Mouse (Mus musculus) left cerebral cortex, adult 2 months (tissue): ENCODE measurements at regions not wholly inside any gene's neighbourhood (a gene's known extent, or its start where the extent isn't known, plus 50 kb on each side); places are given as distances from the start of the nearest gene placed in this dataset.

Experiments used
- DNase-seq, 2 experiments: peaks; one replicate each; pipeline ENCODE4 v3.0.0; 2021 to 2022; ENCODE audit warnings: low spot score in 2 of 2, mixed read lengths in 1 of 2; ENCODE audit errors: extremely low spot score in 1 of 2
- H3K27ac ChIP-seq: fragments of 200-600 bp; 2 replicates; pipeline ENCODE4 v1.8.1; 2022
- H3K4me3 ChIP-seq: fragments of 200-600 bp; 2 replicates; pipeline ENCODE4 v1.8.1; 2022
- CTCF ChIP-seq: fragments of 200-600 bp; IDR thresholded peaks from 2 replicates; pipeline ENCODE4 v1.8.1; 2022; ENCODE audit warnings: antibody characterized with exemption, mild to moderate bottlenecking, moderate library complexity
- intact Hi-C: fragments of 180-260 bp; cut with DNase I; formaldehyde crosslinking; loops from one replicate; pipeline ENCODE4 v1.15.1; 2025

DNA sequence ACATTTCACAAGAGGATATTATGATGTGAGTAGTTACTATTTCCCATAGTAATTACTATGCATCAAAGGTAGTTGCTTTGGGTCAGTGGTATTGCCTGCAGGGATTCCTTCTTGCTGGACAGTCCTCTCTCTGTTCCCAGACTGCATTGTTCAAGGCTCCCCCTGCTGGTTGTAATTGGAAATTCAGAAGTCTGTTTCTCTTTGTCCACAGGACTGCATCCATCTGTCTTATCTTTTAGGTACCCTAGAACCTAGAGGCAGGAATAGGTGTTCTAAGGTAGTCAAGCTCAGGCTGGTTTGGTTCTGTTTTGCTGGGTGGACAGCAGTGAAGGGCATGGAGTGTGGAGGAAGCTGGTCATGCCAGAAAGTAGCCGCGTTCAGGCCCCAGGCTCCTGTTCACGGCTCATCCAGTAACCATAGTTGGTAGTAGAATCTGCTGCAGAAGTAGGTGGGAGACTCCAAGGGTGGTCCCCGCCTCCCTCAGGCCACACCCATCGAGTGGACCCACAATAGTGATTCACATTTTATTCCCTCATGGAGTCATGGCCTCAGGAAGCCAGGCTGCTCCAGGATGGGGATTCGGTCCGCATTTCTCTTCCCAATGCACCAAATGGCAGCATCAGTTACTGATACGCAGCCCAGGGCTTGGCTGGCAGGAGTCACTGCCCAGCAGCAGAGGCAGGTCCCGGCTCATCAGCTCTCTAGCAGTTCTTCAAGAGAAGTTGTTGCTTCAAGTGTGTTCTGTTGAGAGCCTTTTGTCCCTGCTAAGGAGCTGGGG is 51.7 kb upstream of the Caprin1 start:
- peak; percentile 76 for TF ChIP-seq CTCF
- intact Hi-C loops, result loop anchor here (5.0 kb wide), 1 partner anchor 287 kb away; no protein-coding TSS in a partner anchor
- Histone ChIP-seq H3K4me3 (no peak overlapping the region), H3K27ac (no peak overlapping the region)
- DNase-seq, result peak in 1 of 2 experiments; percentile 33

- intact Hi-C loops, result loop anchor here (5.0 kb wide), 1 partner anchor 288 kb away; no protein-coding TSS in a partner anchor
- no peak overlapping the region for H3K4me3 ChIP-seq
- no peak for TF ChIP-seq CTCF
- H3K27ac ChIP-seq, result no peak overlapping the region
- no peak for DNase-seq
Observed at GRCm38 (mm10) chr2:103849766-103850530, 52.5 kb upstream of the Caprin1 start.

DNA sequence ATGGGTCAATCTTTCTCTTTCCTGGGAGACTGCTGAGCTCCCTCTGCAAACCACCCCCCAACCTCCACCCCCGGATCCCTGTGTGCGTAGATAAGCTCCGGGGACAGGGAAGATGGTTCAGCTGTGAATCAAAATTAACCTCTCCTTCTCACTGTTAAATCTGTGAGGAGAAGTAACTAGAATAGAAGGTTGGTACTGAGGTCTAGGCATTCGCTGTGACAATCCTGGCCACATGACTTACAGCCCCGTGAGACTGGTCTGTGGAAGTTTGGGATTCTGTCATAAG is 53.0 kb upstream of the Caprin1 start:
- no peak overlapping the region for H3K4me3 ChIP-seq
- intact Hi-C loops, result no loop called here
- DNase-seq, result no peak
- no peak for TF ChIP-seq CTCF
- H3K27ac ChIP-seq, result no peak overlapping the region

- TF ChIP-seq CTCF, result no peak
- Histone ChIP-seq H3K4me3 (no peak overlapping the region), H3K27ac (no peak overlapping the region)
- intact Hi-C loops, result no loop called here
- DNase-seq, result no peak
Observed at GRCm38 (mm10) chr2:103851171-103851570, 53.7 kb upstream of the Caprin1 start.

DNA sequence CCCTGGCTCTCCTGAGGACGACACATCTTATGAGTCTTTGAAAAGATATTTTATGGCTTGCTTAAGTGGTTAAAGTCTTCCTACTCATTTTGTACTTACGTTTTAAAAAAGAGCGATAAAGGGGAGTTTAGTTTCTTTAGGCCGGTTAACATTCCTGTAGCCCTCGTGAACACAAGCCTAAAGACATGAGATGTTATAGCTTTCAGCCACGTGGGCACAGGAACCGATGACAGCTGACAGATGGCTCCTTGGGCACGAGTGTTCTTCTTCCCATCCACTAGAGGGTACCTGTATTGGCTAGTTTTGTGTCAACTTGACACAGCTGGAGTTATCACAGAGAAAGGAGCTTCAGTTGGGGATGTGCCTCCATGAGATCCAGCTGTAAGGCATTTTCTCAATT is 63.8 kb upstream of the Caprin1 start:
- intact Hi-C loops, result no loop called here
- Histone ChIP-seq H3K4me3 (no peak overlapping the region), H3K27ac (no peak overlapping the region)
- no peak for TF ChIP-seq CTCF
- no peak for DNase-seq

DNA sequence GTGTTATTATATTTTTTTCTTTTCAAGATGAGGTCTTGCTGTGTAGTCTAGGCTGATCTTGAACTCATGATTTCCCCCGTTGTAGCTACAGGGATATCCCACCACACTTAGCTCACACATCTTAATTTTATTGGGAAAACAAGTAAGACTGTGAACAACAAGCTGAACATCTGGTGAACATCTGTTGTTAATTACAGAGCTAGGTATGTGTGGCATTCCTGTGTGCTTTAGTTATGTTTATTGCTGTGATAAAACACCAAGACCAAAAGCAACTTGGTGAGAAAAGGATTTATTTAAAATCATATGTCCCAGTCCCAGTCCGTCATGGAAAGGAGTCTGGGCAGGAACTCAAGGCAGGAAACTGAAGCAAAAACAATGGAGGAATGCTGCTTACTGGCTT is 66.8 kb upstream of the Caprin1 start:
- no peak overlapping the region for H3K4me3 ChIP-seq
- intact Hi-C loops, result no loop called here
- TF ChIP-seq CTCF, result no peak
- H3K27ac ChIP-seq, result no peak overlapping the region
- DNase-seq, result no peak

- Histone ChIP-seq H3K4me3 (no peak overlapping the region), H3K27ac (no peak overlapping the region)
- peak; percentile 79 for TF ChIP-seq CTCF
- intact Hi-C loops, result loop anchor here (5.0 kb wide), 2 partner anchors 68 to 83 kb away; partner anchors contain the start of gene Caprin1
- DNase-seq, result peak in 1 of 2 experiments; percentile 47
Observed at GRCm38 (mm10) chr2:103865319-103866171, 68.1 kb upstream of the Caprin1 start.

DNA sequence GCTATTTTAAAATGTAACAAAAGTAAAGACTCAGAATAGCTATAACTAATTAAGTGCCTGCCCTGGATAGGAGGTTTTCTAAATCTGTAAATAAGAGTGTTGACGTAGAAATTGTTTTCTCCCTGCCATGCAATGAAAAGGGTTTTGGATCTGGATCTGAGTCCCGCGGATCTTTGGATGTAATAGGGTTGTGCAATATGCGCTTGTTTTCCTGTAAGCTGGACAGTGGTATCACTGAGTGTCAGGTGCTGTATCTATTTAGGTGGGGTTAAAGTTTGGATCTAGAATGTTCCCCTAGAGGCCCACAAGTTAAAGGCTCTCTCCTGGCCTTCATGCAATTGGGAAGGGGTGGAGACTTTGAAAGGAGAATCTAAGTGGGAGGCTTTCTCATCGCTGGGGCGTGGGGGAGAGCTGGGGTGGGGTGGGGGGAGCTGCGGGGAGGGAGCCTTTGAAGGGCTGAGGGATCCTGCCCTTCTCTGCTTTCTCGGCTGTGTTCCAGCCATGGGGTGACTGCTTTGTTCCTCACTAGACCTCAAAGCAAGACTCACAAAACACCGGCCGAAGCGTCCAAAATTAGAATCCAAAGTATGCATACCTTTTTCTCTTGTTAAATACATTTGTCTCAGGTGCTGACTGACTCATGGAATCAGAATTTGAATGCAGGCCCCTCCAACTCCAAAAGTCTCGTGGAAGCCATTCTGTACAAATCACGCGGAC is 70.0 kb upstream of the Caprin1 start:
- intact Hi-C loops, result loop anchor here (5.0 kb wide), 2 partner anchors 70 to 85 kb away; partner anchors contain the start of gene Caprin1
- H3K4me3 ChIP-seq, result no peak overlapping the region
- TF ChIP-seq CTCF, result no peak
- no peak for DNase-seq
- H3K27ac ChIP-seq, result no peak overlapping the region

GRCm38 (mm10) chr2:103867958-103868330 is 70.5 kb upstream of the Caprin1 start:
- no peak overlapping the region for H3K27ac ChIP-seq
- no peak for TF ChIP-seq CTCF
- intact Hi-C loops, result loop anchor here (5.0 kb wide), 2 partner anchors 71 to 86 kb away; partner anchors contain the start of gene Caprin1
- H3K4me3 ChIP-seq, result no peak overlapping the region
- DNase-seq, result no peak

- no peak overlapping the region for H3K27ac ChIP-seq
- no peak overlapping the region for H3K4me3 ChIP-seq
- no peak for TF ChIP-seq CTCF
- no peak for DNase-seq
- intact Hi-C loops, result loop anchor here (5.0 kb wide), 2 partner anchors 71 to 86 kb away; partner anchors contain the start of gene Caprin1
Observed at GRCm38 (mm10) chr2:103868655-103869054, 71.2 kb upstream of the Caprin1 start.
